Mouse (Mus musculus) ES-E14 (cell line): ENCODE results near the gene Macrod2. TPM values are rescaled to one million over a fixed set of nuclear protein-coding genes. Genes with fewer than 3 reads are reported as not detected.

Experiments used
- DNase-seq: peaks from one replicate; pipeline ENCODE4 v3.0.0-alpha.2; 2013; ENCODE audit warnings: low read depth, low spot score
- H3K27ac ChIP-seq: 2 replicates; pipeline ENCODE4 v1.5.1; 2012; ENCODE audit warnings: low read depth, mild to moderate bottlenecking, low read length, moderate library complexity, mixed read lengths; ENCODE audit not compliant: poor library complexity, insufficient read depth, severe bottlenecking
- H3K36me3 ChIP-seq: 2 replicates; pipeline ENCODE4 v1.6.1; 2012; ENCODE audit warnings: mild to moderate bottlenecking, low read length, moderate library complexity, mixed read lengths; ENCODE audit not compliant: control insufficient read depth, poor library complexity, insufficient read depth, severe bottlenecking
- H3K4me1 ChIP-seq, 2 experiments: fragments of 150-350 bp in 1 of 2; sonication (generic) in 1 of 2; 2 replicates each; pipeline ENCODE4 v1.6.1; 2012; ENCODE audit warnings: low read length in 2 of 2, mild to moderate bottlenecking in 1 of 2, mixed read lengths in 1 of 2; ENCODE audit not compliant: control insufficient read depth in 2 of 2, insufficient read depth in 2 of 2, poor library complexity in 1 of 2
- H3K4me3 ChIP-seq, 2 experiments: fragments of 150-350 bp in 1 of 2; sonication (generic) in 1 of 2; 2 replicates each; pipeline ENCODE4 v1.5.1; 2012; ENCODE audit warnings: low read length in 2 of 2, low read depth in 1 of 2, mild to moderate bottlenecking in 1 of 2, mixed read lengths in 1 of 2; ENCODE audit not compliant: insufficient read depth in 1 of 2, poor library complexity in 1 of 2, severe bottlenecking in 1 of 2
- H3K9ac ChIP-seq: 2 replicates; pipeline ENCODE4 v1.6.1; 2012; ENCODE audit warnings: low read depth, mild to moderate bottlenecking, low read length, mixed read lengths; ENCODE audit not compliant: poor library complexity, insufficient read depth, severe bottlenecking
- H3K9me3 ChIP-seq: fragments of 150-350 bp; sonication (generic); 2 replicates; pipeline ENCODE4 v1.6.1; 2012; ENCODE audit warnings: low read depth, mild to moderate bottlenecking, low read length; ENCODE audit not compliant: control insufficient read depth, insufficient read depth
- CHD2 ChIP-seq: IDR thresholded peaks from 2 replicates; pipeline ENCODE4 v1.6.1; 2014; ENCODE audit warnings: mild to moderate bottlenecking, low read depth, low read length, inconsistent platforms
- HCFC1 ChIP-seq: IDR thresholded peaks from 2 replicates; pipeline ENCODE4 v1.6.1; 2012; ENCODE audit warnings: low read length, inconsistent platforms, borderline replicate concordance; ENCODE audit not compliant: insufficient read depth
- MAFK ChIP-seq: IDR thresholded peaks from 2 replicates; pipeline ENCODE4 v1.6.1; 2014; ENCODE audit warnings: mild to moderate bottlenecking, low read depth, low read length, inconsistent platforms; ENCODE audit not compliant: insufficient read depth
- ZC3H11A ChIP-seq: IDR thresholded peaks from 2 replicates; pipeline ENCODE4 v1.6.1; 2012; ENCODE audit warnings: low read depth, mild to moderate bottlenecking, inconsistent platforms, low read length, borderline replicate concordance
- ZNF384 ChIP-seq: IDR thresholded peaks from 2 replicates; pipeline ENCODE4 v1.6.1; 2012; ENCODE audit warnings: low read depth, low read length, inconsistent platforms
- in situ Hi-C, 2 experiments: fragments of 600-800 bp; cut with MboI; formaldehyde crosslinking; loops; one replicate each; pipeline ENCODE4 v1.15.1; 2025; ENCODE audit warnings: low sequenced_read_pairs in 2 of 2, inconsistent platforms in 1 of 2; ENCODE audit not compliant: unreplicated experiment in 2 of 2
- total RNA-seq: library from RNA; depleted of rRNA; stranded (reverse); fragments of 300-350 nt; gene quantifications from 2 replicates; pipeline ENCODE4 v1.2.3, GENCODE M21; 2012

Gene Macrod2
- total RNA-seq, 1 experiment: 12.7 TPM

DNA sequence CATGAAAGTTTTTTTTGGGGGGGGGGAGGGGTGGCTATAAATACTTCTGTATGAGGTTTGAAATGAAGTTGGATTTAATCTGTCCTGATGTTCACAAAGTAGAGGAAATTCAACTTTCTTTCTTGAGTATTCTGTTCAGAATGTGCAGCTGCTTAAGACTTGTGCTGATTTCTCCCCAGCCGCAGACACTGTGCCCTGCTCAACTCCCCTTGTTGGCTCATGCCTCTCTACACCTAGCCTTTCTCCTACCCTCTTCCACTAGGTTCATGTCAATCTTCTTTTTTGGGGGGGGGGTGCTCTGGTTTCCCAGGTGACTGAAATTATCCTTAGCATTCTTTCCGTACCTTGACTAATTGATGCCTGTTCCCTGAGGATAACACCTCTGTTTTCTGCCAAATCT is 258.9 kb downstream of the Macrod2 start:
- Histone ChIP-seq H3K4me1 (no peaks in the 10 kb centered on the region), H3K4me3 (no peak overlapping the region), H3K27ac (no peak overlapping the region), H3K36me3 (no peaks in the 10 kb centered on the region), H3K9me3 (no peaks in the 10 kb centered on the region), H3K9ac (no peak overlapping the region)
- DNase-seq: no peak
- in situ Hi-C loops: no loop called here
- TF ChIP-seq CHD2 (no peak), ZC3H11A (no peak), ZNF384 (no peak), MAFK (no peak), HCFC1 (no peak)

DNA sequence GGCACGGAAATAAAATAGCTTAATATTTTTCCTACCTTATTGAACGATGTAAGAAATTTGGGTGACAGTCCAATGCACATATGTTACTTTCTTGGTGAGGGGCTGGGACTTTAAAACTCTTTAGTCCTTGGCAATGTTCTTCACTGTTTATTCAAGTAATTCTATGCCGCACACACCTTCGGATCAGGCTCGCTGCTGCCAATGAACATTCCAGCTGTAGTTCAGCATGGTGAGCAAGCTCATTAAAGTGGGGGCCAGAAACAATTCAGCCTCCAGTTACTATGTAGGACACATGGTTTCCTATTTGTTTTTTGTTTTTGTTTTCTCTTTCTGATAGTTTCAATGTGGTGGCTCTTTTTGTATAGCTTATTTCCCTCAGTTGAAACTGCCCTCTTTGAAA is 267.6 kb downstream of the Macrod2 start:
- Histone ChIP-seq H3K27ac (no peak overlapping the region), H3K36me3 (no peaks in the 10 kb centered on the region), H3K9ac (no peak overlapping the region), H3K4me1 (peaks cover 0 to 1% of the 10 kb centered on the region in 2 experiments; a peak in 1 of 4 replicates), H3K9me3 (no peaks in the 10 kb centered on the region), H3K4me3 (no peak overlapping the region)
- TF ChIP-seq MAFK (no peak), CHD2 (no peak), ZNF384 (no peak), ZC3H11A (no peak), HCFC1 (no peak)
- in situ Hi-C loops: no loop called here
- DNase-seq: no peak

DNA sequence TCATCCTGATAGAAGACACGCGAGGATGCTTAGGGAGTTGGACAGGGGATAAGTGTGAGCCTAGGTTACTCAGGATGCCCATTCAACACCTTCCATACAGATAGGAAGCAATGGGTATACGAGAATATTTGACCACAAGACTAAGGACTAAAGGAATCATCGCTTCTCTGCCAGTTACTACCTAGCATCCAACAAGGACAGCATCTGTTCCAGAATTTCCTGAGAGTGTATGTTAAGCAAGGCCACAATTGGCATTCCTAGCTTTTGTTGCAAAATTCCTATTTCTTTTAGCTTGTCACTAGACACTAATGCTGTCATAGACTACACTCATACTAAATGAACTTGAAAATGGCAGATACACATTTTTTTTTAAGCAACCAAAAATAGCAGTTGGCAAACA is 269.3 kb downstream of the Macrod2 start:
- no peaks in the 10 kb centered on the region for H3K36me3 ChIP-seq
- H3K27ac ChIP-seq: no peak overlapping the region
- in situ Hi-C loops: no loop called here
- H3K4me1 ChIP-seq: peaks cover 0 to 2% of the 10 kb centered on the region in 2 experiments; a peak in 1 of 4 replicates
- H3K4me3 ChIP-seq: no peak overlapping the region
- no peak for DNase-seq
- TF ChIP-seq HCFC1 (no peak), MAFK (no peak), ZNF384 (no peak), ZC3H11A (no peak), CHD2 (no peak)
- H3K9me3 ChIP-seq: no peaks in the 10 kb centered on the region
- H3K9ac ChIP-seq: no peak overlapping the region

DNA sequence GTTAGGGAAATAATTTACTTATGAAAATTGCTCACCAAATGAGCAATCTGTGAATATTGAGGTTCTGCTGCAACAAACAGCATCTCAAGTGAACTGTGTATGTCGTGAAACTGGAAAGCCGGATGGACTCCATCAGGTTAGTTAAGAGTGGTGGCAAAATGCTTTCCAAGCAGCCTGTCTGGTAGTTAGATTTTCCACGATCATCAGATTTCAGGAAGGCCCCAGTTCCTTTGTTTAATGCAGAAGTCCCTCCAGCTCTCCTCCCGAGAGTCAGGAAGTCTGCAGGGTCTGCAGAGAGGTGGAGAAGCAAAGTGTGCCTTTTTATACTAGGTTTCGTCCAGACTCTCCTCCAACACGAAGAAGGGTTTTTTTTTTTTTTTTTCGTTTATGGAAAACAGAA is 271.7 kb downstream of the Macrod2 start:
- in situ Hi-C loops: no loop called here
- no peak for DNase-seq
- H3K4me1 ChIP-seq: peaks cover 0 to 2% of the 10 kb centered on the region in 2 experiments; a peak in 1 of 4 replicates
- H3K36me3 ChIP-seq: no peaks in the 10 kb centered on the region
- H3K27ac ChIP-seq: no peak overlapping the region
- TF ChIP-seq CHD2: no peak
- no peak for TF ChIP-seq ZNF384
- TF ChIP-seq HCFC1: no peak
- TF ChIP-seq ZC3H11A: no peak
- TF ChIP-seq MAFK: no peak
- no peaks in the 10 kb centered on the region for H3K9me3 ChIP-seq
- H3K9ac ChIP-seq: no peak overlapping the region
- no peak overlapping the region for H3K4me3 ChIP-seq
